Mouse (Mus musculus): ENCODE results near the gene Card11. TPM values are rescaled to one million over a fixed set of nuclear protein-coding genes. Genes with fewer than 3 reads are reported as not detected.

The Card11 gene
- polyA plus RNA-seq, 1 experiment from 2014 or later, result 0.11 TPM

DNA sequence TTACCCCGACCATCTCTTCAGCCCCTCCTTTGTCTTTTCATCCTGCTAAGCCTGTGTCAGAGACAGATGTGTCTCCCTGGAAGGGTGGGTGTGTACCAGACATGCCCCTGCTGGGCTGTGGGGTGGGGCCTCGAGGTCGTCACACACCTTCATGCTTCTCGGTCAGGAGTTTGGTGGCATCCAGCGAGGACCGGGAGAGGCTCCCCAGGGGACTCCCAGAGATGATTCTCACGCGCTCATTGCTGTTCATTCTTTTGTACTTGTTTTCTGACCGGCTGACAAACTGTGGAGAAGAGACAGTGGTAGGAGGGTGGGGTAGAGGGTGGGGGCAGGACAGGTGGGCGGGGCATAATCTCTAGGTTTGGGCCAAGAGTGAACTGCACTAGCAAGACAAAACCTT, 120.2 kb downstream of the Card11 start:
- no peaks in the 10 kb centered on the region for H3K9me3 ChIP-seq
- DNase-seq (ENCODE audit: low spot score), result no peak
- H3K27me3 ChIP-seq (ENCODE audit: insufficient read depth, poor library complexity, severe bottlenecking), result peaks cover 7% of the 10 kb centered on the region; the same call in 1 of the 2 replicates
- no peak overlapping the region for H3K27ac ChIP-seq
- 61% methylated on average over 10 of the region's 10 CpGs for WGBS
- H3K4me1 ChIP-seq, result peaks cover 7% of the 10 kb centered on the region; the same call in 1 of the 2 replicates
- no peak overlapping the region for H3K4me3 ChIP-seq
- H3K36me3 ChIP-seq, result no peaks in the 10 kb centered on the region

DNA sequence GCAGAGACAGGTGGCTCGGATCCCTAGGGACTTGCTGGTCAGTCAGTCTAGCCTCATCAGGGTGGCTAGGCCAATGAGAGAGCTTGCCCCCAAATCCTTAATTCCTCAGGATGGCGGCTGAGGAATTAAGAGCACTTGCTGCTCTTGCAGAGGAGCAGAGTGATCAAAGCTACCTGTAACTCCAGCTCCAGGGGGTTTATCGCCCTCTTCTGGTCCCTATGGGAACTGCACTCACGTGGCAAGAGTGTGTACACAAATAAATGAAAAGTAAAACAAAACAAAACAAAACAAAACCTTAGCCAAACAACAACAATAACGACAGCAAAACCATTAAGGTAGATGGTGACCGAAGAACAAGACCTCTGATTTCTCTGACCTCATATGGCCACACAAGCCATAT, 121.7 kb downstream of the Card11 start:
- no peaks in the 10 kb centered on the region for H3K9me3 ChIP-seq
- no peak overlapping the region for H3K4me3 ChIP-seq
- H3K36me3 ChIP-seq, result no peaks in the 10 kb centered on the region
- H3K27me3 ChIP-seq (ENCODE audit: insufficient read depth, poor library complexity, severe bottlenecking), result peaks cover 15% of the 10 kb centered on the region; the same call in 1 of the 2 replicates
- H3K27ac ChIP-seq, result no peak overlapping the region
- no peak for DNase-seq (ENCODE audit: low spot score)
- H3K4me1 ChIP-seq, result no peaks in the 10 kb centered on the region; the same call in 1 of the 2 replicates
- WGBS, result 64% methylated on average over 6 of the region's 6 CpGs

DNA sequence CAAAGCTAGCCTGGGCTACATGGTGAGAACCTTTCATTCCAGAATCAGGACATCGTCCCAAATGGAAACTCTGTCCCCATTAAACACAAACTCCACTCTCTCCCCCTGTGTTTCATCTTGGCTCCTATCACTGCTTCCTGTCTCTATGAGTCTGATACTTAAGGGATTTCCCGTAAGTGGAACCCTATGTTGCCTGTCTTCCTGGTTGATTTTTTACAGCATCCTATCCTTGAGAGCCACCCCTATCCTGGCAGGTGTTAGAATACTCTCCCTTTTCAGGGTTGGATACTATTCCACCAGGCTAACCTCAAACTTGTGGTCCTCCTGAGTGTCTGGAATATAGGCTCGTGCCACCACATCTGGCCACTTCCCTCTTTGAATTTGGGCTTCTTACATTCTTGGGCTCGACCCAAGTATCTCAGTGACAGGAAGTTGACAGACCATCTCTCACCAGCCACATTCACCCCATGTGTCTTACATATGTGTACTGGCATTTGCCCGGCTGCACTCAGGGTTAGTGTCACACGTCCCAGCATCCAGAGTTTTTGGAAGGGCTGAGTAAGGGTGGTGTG, 126.6 kb downstream of the Card11 start:
- peak overlapping the region; percentile 79; the same call in 1 of the 2 replicates for H3K27ac ChIP-seq
- 69% methylated on average over 6 of the region's 6 CpGs for WGBS

DNA sequence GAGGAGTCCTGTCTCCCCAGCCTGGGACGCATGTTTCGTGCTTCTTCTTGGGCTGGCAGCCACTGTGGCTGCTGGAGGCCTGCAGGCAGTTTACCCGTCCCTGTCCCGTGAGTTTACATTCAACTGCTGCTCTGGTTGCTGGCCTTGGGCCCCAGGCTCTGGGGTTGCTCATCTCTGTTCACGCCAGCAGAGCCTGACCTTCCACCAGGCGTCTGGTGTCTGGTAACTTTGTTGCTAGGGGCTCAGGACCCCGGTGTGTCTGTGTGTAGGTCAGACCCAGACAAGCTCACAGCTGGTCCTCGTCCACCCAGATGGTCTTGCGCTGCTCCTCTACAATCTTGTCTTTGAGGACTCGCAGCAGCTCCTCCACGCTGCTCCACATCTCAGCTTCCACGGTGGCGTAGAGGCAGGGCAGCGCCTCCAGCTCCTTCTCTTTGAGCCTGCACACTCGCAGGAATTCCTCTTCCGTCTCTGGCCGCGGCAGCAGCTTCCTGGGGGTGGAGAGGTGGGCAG, 127.3 kb downstream of the Card11 start:
- WGBS, result 9% methylated on average over 18 of the region's 18 CpGs
- H3K27ac ChIP-seq, result peak overlapping the region; percentile 79
- H3K4me1 ChIP-seq, result peaks cover 24% of the 10 kb centered on the region
- no peaks in the 10 kb centered on the region for H3K36me3 ChIP-seq
- no peak for DNase-seq (ENCODE audit: low spot score)
- no peaks in the 10 kb centered on the region for H3K9me3 ChIP-seq
- H3K27me3 ChIP-seq (ENCODE audit: insufficient read depth, poor library complexity, severe bottlenecking), result peaks cover 7% of the 10 kb centered on the region; the same call in 1 of the 2 replicates
- H3K4me3 ChIP-seq, result peak overlapping the region; percentile 50

More for the DNA sequence above, 126.6 kb downstream of the Card11 start:
- H3K9me3 ChIP-seq, result no peaks in the 10 kb centered on the region
- H3K4me1 ChIP-seq, result peaks cover 24% of the 10 kb centered on the region
- no peaks in the 10 kb centered on the region for H3K36me3 ChIP-seq
- no peak for DNase-seq (ENCODE audit: low spot score)
- H3K4me3 ChIP-seq, result peak overlapping the region; percentile 50; the same call in 1 of the 2 replicates
- H3K27me3 ChIP-seq (ENCODE audit: insufficient read depth, poor library complexity, severe bottlenecking), result peaks cover 7% of the 10 kb centered on the region; the same call in 1 of the 2 replicates

DNA sequence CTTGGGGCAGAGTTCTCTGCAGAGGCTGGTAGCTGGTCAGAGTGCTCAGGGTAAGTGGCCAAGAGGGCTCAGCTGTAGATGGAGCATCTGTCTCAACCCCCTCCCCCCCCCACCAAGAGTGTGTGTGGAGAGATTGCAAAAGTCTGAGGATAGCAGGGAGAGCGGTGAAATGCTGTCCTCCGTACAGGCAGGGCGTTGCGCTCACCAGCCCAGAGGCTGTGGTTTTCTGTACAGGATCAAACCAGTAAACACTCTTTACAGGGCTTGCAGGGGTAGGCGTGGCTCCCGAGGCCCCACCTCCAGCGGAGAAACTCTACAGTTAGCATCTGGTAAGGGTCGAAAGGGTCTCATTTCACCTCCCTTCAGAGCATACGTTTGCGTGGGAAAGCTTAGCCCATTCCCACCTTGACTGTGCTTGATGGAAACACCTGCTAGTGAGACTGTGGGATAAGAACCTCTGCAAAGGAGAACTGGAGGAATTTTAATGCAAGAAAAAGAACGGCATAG, 127.8 kb downstream of the Card11 start:
- Histone ChIP-seq H3K9me3 (no peaks in the 10 kb centered on the region), H3K27ac (peak overlapping the region; percentile 79), H3K36me3 (no peaks in the 10 kb centered on the region), H3K27me3 (ENCODE audit: insufficient read depth, poor library complexity, severe bottlenecking) (peaks cover 7% of the 10 kb centered on the region; the same call in 1 of the 2 replicates), H3K4me3 (peak overlapping the region; percentile 50), H3K4me1 (peaks cover 24% of the 10 kb centered on the region)
- 19% methylated on average over 11 of the region's 11 CpGs for WGBS
- DNase-seq (ENCODE audit: low spot score), result no peak

DNA sequence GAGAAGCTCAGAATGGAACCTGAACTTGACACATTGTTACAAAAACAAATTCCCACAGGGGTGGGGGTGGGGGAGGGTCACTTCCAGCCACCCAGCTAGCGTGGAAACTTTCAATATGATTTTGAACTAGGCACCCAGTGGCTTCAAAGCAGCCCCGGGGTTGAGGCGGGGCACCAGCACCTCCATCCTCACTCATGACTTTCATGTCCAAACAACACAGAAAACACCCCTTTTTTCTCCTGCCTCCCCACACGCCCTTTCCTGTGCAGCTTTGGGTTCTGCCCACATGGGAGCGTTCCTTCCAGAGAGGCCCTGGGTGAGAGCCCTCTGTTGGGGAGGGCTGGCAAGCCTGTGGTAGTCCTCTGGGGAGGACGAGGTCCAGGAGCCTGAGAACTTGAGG, 129.1 kb downstream of the Card11 start:
- WGBS, result 75% methylated on average over 6 of the region's 6 CpGs
- no peak overlapping the region for H3K27ac ChIP-seq
- DNase-seq (ENCODE audit: low spot score), result no peak
- no peaks in the 10 kb centered on the region for H3K9me3 ChIP-seq
- H3K27me3 ChIP-seq (ENCODE audit: insufficient read depth, poor library complexity, severe bottlenecking), result peaks cover 7% of the 10 kb centered on the region; the same call in 1 of the 2 replicates
- H3K36me3 ChIP-seq, result no peaks in the 10 kb centered on the region
- no peak overlapping the region for H3K4me3 ChIP-seq
- peaks cover 24% of the 10 kb centered on the region for H3K4me1 ChIP-seq

DNA sequence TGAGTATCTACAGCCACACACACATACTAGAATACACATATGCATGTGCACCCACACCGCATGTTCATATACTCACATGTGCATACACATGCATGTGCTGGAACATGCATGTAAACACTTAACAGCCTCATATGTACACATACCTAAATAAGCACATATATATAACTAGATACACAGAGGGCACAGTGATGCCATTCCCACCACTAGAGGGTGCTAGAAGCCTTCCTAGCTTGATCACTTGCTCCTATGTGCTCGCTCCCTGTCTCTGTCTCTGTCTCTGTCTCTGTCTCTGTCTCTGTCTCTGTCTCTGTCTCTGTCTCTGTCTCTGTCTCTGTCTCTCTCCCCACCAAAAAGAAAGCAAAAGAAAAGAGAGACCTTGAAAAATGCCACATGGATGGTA, 131.3 kb downstream of the Card11 start:
- 48% methylated on average over 2 of the region's 2 CpGs for WGBS
- Histone ChIP-seq H3K4me3 (no peak overlapping the region), H3K27ac (no peak overlapping the region), H3K9me3 (no peaks in the 10 kb centered on the region), H3K4me1 (peaks cover 24% of the 10 kb centered on the region), H3K27me3 (ENCODE audit: insufficient read depth, poor library complexity, severe bottlenecking) (peaks cover 2% of the 10 kb centered on the region; the same call in 1 of the 2 replicates), H3K36me3 (no peaks in the 10 kb centered on the region)
- DNase-seq (ENCODE audit: low spot score), result no peak

DNA sequence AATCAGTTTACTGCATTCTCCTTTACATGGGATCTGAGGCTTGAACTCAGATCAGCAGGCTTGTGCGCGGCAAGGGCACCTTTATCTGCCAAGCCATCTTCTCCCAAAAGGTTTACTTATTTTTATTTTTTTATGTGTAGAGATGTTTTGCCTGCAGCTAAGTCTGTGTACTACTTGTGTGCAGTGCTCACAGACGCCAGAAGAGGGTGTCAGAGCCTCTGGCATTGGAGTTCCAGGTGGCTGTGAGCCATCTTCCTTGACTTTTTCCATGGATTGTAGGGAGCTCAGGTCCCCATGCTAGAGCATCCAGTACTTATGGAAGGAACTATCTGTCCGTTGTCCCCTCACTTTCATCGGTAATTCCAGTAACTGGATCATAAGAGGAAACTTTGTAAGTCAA, 140.7 kb downstream of the Card11 start:
- WGBS, result 74% methylated on average over 5 of the region's 5 CpGs
- H3K4me1 ChIP-seq, result no peaks in the 10 kb centered on the region

DNA sequence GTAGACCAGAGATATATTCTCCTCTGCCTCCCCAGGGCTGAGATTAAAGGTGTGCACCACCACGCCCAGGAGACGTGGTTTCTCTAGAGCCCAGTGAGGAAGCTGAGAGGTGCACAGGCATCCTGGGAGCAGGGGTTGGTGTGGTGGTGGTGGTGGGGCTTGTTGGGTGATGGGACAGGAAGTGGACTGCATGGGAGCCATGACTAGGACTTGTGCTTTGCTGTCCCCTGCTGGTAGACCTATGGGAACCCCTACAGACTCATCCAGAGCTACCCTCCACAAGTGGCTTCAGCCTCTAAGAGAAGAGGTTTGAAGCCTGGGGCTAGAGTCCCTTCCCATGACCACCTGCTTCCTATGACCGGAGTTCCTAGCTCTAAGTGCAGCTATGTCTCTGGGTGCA, 142.0 kb downstream of the Card11 start:
- H3K9me3 ChIP-seq, result no peaks in the 10 kb centered on the region
- no peak overlapping the region for H3K27ac ChIP-seq
- no peak for DNase-seq (ENCODE audit: low spot score)
- no peaks in the 10 kb centered on the region for H3K4me1 ChIP-seq
- no peaks in the 10 kb centered on the region for H3K36me3 ChIP-seq
- H3K4me3 ChIP-seq, result no peak overlapping the region
- 79% methylated on average over 3 of the region's 3 CpGs for WGBS
- no peaks in the 10 kb centered on the region for H3K27me3 ChIP-seq (ENCODE audit: insufficient read depth, poor library complexity, severe bottlenecking)

More for the DNA sequence above, 140.7 kb downstream of the Card11 start:
- DNase-seq (ENCODE audit: low spot score), result no peak
- no peak overlapping the region for H3K27ac ChIP-seq
- H3K36me3 ChIP-seq, result no peaks in the 10 kb centered on the region
- H3K4me3 ChIP-seq, result no peak overlapping the region
- no peaks in the 10 kb centered on the region for H3K27me3 ChIP-seq (ENCODE audit: insufficient read depth, poor library complexity, severe bottlenecking)
- no peaks in the 10 kb centered on the region for H3K9me3 ChIP-seq

DNA sequence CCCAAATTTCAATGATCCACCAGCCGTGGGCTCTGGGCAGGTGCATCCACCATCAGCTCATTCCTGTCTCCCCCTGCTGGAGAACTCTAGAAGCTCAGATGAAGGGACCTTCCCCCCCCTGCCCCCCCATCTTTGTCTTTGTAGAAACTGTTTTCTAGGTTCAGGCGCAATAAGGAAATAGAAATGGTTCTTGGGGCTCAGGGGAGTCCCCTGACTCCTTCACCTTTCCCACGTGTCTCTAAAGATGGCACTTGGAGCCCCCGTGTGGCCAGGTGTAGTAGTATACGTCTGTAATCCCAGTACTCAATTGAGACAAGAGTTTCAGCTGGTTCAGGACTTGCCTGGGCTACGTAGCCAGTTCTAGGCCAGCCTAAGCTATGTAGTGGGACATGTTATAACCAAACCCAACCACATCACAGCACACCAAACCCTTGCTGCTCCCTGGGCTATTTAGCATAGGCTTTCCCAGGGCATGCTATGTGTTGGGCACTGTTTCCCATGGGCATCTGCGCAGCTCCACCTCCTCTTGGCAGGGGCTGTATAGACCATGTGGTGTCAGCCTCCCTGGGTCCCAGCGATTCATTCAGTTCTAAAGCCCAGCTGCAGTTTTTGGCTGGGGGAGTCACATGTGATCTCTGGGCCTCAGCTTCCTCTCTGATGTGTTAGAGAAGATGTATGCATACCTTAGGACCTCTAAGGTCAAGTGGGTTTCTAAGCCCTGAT, 142.8 kb downstream of the Card11 start:
- DNase-seq (ENCODE audit: low spot score), result no peak
- H3K36me3 ChIP-seq, result no peaks in the 10 kb centered on the region
- no peaks in the 10 kb centered on the region for H3K27me3 ChIP-seq (ENCODE audit: insufficient read depth, poor library complexity, severe bottlenecking)
- H3K9me3 ChIP-seq, result no peaks in the 10 kb centered on the region
- WGBS, result 47% methylated on average over 8 of the region's 8 CpGs
- no peak overlapping the region for H3K27ac ChIP-seq
- no peak overlapping the region for H3K4me3 ChIP-seq
- no peaks in the 10 kb centered on the region for H3K4me1 ChIP-seq

DNA sequence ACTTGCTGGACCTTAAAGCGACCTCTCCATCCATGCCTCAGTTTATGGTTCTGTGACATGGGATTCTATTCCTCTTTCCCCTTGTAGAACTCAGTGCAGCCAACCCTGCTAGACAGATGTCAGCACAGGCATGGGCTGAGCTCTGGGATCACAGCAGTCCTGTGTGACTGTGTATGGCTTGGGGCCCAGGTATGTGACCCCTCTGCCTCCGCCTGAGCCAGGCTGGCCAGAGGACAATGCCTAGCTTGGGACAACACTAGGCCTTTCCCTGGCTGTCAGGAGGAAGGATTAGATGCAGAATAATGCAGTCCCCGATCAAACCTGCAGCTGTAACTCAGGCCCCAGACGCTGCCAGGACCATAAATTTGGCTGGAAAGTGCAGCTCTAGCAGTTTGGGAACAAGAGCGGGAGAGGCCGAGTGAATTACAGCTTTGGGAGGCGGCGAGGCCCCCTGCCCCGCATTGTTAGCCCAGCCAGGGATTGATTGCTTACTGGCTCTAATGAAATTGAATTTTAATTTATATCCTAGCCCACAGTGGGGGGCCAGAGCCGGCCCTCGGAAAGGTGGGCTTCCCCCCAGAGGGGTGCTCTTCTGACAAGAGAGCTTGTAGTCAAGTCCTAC, 144.4 kb downstream of the Card11 start:
- no peak for DNase-seq (ENCODE audit: low spot score)

DNA sequence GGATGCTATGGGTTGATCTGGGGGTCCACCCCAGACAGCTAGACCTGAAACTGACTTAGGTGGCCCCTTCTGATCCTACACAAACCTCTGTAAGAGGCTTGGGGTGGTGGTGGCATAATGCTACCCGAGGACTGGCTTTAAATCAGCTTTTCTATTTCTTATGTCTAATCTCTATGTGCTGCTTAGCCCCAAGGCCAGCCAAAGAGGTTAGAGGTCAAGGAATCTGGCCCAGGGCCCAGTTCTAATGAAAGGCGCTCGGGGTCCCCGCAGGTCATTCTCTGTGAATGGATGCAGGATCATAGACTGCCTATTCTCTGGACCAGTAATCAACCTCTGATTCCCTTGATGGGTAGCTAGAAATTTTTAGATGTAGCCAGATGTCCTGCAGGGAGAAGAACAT, 145.7 kb downstream of the Card11 start:
- 83% methylated on average over 4 of the region's 4 CpGs for WGBS
- no peaks in the 10 kb centered on the region for H3K9me3 ChIP-seq
- no peak overlapping the region for H3K4me3 ChIP-seq
- DNase-seq (ENCODE audit: low spot score), result no peak
- no peaks in the 10 kb centered on the region for H3K27me3 ChIP-seq (ENCODE audit: insufficient read depth, poor library complexity, severe bottlenecking)
- H3K27ac ChIP-seq, result no peak overlapping the region
- H3K4me1 ChIP-seq, result no peaks in the 10 kb centered on the region
- H3K36me3 ChIP-seq, result no peaks in the 10 kb centered on the region

More for the DNA sequence above, 144.4 kb downstream of the Card11 start:
- 70% methylated on average over 11 of the region's 11 CpGs for WGBS
- no peak overlapping the region for H3K4me3 ChIP-seq
- H3K36me3 ChIP-seq, result no peaks in the 10 kb centered on the region
- no peak overlapping the region for H3K27ac ChIP-seq
- H3K27me3 ChIP-seq (ENCODE audit: insufficient read depth, poor library complexity, severe bottlenecking), result no peaks in the 10 kb centered on the region
- no peaks in the 10 kb centered on the region for H3K9me3 ChIP-seq
- H3K4me1 ChIP-seq, result no peaks in the 10 kb centered on the region

DNA sequence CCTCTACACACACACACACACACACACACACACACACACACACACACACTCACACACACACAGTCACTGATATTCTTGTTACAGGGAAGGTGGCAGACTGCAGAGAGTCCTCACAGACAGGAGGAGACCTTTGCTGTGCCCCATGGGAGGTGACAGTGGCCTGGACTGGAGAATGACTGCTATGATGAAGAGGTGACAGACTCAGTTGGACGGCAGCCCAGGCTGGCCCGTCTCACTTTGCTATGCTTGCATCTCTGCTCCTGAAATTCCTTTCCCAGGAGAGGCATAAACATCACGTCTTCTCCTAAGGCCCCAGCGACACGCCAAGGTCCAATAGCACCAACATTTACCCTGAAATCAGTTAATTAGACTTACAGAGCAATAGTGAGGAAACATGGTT, 146.7 kb downstream of the Card11 start:
- DNase-seq (ENCODE audit: low spot score), result no peak
- Histone ChIP-seq H3K9me3 (no peaks in the 10 kb centered on the region), H3K36me3 (no peaks in the 10 kb centered on the region), H3K27ac (no peak overlapping the region), H3K4me3 (no peak overlapping the region), H3K4me1 (no peaks in the 10 kb centered on the region), H3K27me3 (ENCODE audit: insufficient read depth, poor library complexity, severe bottlenecking) (no peaks in the 10 kb centered on the region)
- WGBS, result 78% methylated on average over 5 of the region's 5 CpGs
